Mouse (Mus musculus) heart, adult 2 months (tissue): Measurements from ENCODE around the gene Tmc2.

Experiments
- CTCF ChIP-seq: fragments of 200-600 bp; IDR thresholded peaks from 2 replicates; pipeline ENCODE4 v1.8.1; 2022; ENCODE audit warnings: antibody characterized with exemption, mild to moderate bottlenecking, moderate library complexity
- EP300 ChIP-seq: fragments of 200-500 bp; IDR thresholded peaks from 2 replicates; pipeline ENCODE4 v1.6.1; 2011; ENCODE audit warnings: low read depth, low read length, control low read depth; ENCODE audit not compliant: insufficient read depth
- POLR2A ChIP-seq: fragments of 200-500 bp; IDR thresholded peaks from 2 replicates; pipeline ENCODE4 v1.6.1; 2011; ENCODE audit warnings: mild to moderate bottlenecking, low read depth, low read length, control low read depth; ENCODE audit not compliant: insufficient read depth

DNA sequence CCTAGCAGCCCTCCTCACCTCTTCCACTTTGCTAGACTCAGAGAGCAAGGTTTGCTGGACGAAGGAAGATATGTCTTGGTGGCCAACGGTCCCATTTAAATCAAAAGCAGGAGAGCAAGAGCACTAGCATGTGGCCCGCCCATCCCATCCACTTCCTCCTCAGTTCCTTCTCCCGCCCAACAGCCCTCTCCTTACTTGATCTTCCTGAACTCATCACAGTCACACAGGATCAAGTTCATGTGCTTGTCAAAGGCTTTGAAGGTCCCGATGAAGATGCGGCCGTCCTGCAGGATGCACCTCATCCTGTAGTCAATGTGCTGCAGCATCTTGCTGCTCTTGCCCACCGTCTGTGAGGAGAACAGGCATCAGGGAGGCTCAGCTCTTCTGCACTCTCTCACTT is 18.2 kb upstream of the Tmc2 start:
- TF ChIP-seq CTCF (no peak), EP300 (no peak), POLR2A (no peak)
